Mouse (Mus musculus) lung, embryonic 15.5 days (tissue): Measurements from ENCODE around the gene Gm4869. TPM values are rescaled to one million over a fixed set of nuclear protein-coding genes. Genes with fewer than 3 reads are reported as not detected.

Experiments
- ATAC-seq: fragments of 200-750 bp; cut with Nextera tagmentation; 2 replicates; pipeline ENCODE4 v1.8.0; 2017; ENCODE audit warnings: moderate number of reproducible peaks, borderline replicate concordance; ENCODE audit not compliant: low FRiP score, low TSS enrichment; ENCODE audit errors: extremely low read depth
- H3K27ac ChIP-seq: fragments of 300-500 bp; sonication (generic); 2 replicates; pipeline ENCODE4 v1.5.1; 2015; ENCODE audit warnings: moderate library complexity, mild to moderate bottlenecking, inconsistent platforms
- H3K27me3 ChIP-seq: fragments of 300-500 bp; sonication (generic); 2 replicates; pipeline ENCODE4 v1.6.1; 2015; ENCODE audit warnings: inconsistent platforms
- H3K36me3 ChIP-seq: fragments of 300-500 bp; sonication (generic); 2 replicates; pipeline ENCODE4 v1.6.1; 2015; ENCODE audit warnings: inconsistent platforms
- H3K4me1 ChIP-seq: fragments of 300-500 bp; sonication (generic); 2 replicates; pipeline ENCODE4 v1.6.1; 2015; ENCODE audit warnings: inconsistent platforms
- H3K4me2 ChIP-seq: fragments of 300-500 bp; sonication (generic); 2 replicates; pipeline ENCODE4 v1.6.1; 2015; ENCODE audit warnings: inconsistent platforms, mild to moderate bottlenecking, moderate library complexity
- H3K4me3 ChIP-seq: fragments of 300-500 bp; sonication (generic); 2 replicates; pipeline ENCODE4 v1.5.1; 2015; ENCODE audit warnings: mild to moderate bottlenecking, inconsistent platforms
- H3K9ac ChIP-seq: fragments of 300-500 bp; sonication (generic); 2 replicates; pipeline ENCODE4 v1.6.1; 2015; ENCODE audit warnings: inconsistent platforms
- H3K9me3 ChIP-seq: fragments of 300-500 bp; sonication (generic); 2 replicates; pipeline ENCODE4 v1.6.1; 2016; ENCODE audit warnings: inconsistent platforms
- WGBS: fragments of 180-500 bp; shearing (Covaris S2); methylation state at CpG from one replicate; pipeline ENCODE4 v1.1.7; 2015; 5-methylcytosine and 5-hydroxymethylcytosine counted together
- microRNA-seq: library from miRNA; unstranded; fragments of <30 nt; microRNA quantifications from one replicate; pipeline ENCODE4, GENCODE M21; 2016
- polyA plus RNA-seq: library from polyadenylated mRNA; unstranded; fragments of >200 nt; fragmentation: Nextera tagmentation; extraction: Ambion mirVana; gene quantifications from 2 replicates; pipeline ENCODE4 v1.2.1, GENCODE M21; 2015

Gm4869 gene
- polyA plus RNA-seq, 1 experiment from 2014 or later: 0.06 TPM

GRCm38 (mm10) chr5:140542811-140543575 is 97.5 kb downstream of the Gm4869 start:
- no peak for ATAC-seq
- Histone ChIP-seq H3K9ac (no peak overlapping the region), H3K27ac (no peak overlapping the region), H3K4me3 (no peak overlapping the region), H3K27me3 (no peaks in the 10 kb centered on the region), H3K4me2 (no peak overlapping the region), H3K9me3 (no peaks in the 10 kb centered on the region), H3K36me3 (no peaks in the 10 kb centered on the region), H3K4me1 (no peaks in the 10 kb centered on the region)
- WGBS: 59% methylated on average over 9 of the region's 9 CpGs

Small RNA genes lying within 50 kb of the gene (microRNA-seq; reads per million reads assigned to microRNA genes)
- gene Mir7038: not detected

Other genes with a start within 250 kb of the Gm4869 start
- 57.0 and 61.3 TPM in 2 replicates for gene Mad1l1, start 124.1 kb upstream of the Gm4869 start, polyA plus RNA-seq
- 55.2 and 56.8 TPM in 2 replicates for gene Nudt1, start 124.0 kb upstream of the Gm4869 start, polyA plus RNA-seq
- 18.0 and 21.7 TPM in 2 replicates for gene Mrm2, start 113.7 kb upstream of the Gm4869 start, polyA plus RNA-seq
- gene Snx8, start 56.4 kb upstream of the Gm4869 start, polyA plus RNA-seq: 17.8 and 19.9 TPM in 2 replicates
- gene Eif3b, start 26.3 kb upstream of the Gm4869 start, polyA plus RNA-seq: 115 and 129 TPM in 2 replicates
- gene Chst12, start 59.9 kb downstream of the Gm4869 start, polyA plus RNA-seq: 21.4 and 22.6 TPM in 2 replicates
- gene Grifin, start 119.4 kb downstream of the Gm4869 start, polyA plus RNA-seq: 0.28 TPM in 1 of 2 replicates, not detected in the other
- gene Lfng, start 161.7 kb downstream of the Gm4869 start, polyA plus RNA-seq: 22.5 and 27.8 TPM in 2 replicates
- gene Ttyh3, start 203.4 kb downstream of the Gm4869 start, polyA plus RNA-seq: 38.0 and 39.1 TPM in 2 replicates